Mouse (Mus musculus) liver, adult 2 months (tissue): Measurements from ENCODE around the gene Vwa3a.

Source experiments
- CTCF ChIP-seq: fragments of 200-500 bp; IDR thresholded peaks from 2 replicates; pipeline ENCODE4 v1.5.1; 2011; ENCODE audit warnings: low read depth, low read length, control low read depth
- POLR2A ChIP-seq: fragments of 200-500 bp; IDR thresholded peaks from 2 replicates; pipeline ENCODE4 v1.6.1; 2011; ENCODE audit warnings: low read length, control low read depth; ENCODE audit not compliant: insufficient read depth; ENCODE audit errors: extremely low read depth

DNA sequence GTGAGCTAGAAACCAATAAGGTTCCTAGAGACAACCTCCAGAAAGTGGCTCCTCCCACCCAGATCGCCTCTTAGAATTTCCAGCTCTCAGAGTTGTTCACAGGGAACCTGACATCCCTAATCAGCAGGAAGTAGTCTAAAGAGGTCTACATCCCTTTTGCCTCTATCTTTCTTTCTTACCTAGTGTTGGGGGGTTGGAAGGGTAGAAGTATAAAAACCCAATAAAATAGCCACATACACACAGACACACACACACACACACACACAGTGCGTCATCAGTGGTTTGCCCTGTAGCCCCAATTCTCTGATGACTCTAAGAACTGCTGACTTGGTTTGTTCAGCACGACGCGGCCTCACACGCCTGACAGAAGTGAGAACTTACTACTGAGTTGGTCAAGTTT is 39.5 kb upstream of the Vwa3a start:
- no peak for TF ChIP-seq POLR2A
- TF ChIP-seq CTCF = no peak
